Mouse (Mus musculus): Measurements from ENCODE around the gene Evc. TPM values are rescaled to one million over a fixed set of nuclear protein-coding genes. Genes with fewer than 3 reads are reported as not detected.

The Evc gene
- polyA plus RNA-seq, 1 experiment = 13.3 TPM

DNA sequence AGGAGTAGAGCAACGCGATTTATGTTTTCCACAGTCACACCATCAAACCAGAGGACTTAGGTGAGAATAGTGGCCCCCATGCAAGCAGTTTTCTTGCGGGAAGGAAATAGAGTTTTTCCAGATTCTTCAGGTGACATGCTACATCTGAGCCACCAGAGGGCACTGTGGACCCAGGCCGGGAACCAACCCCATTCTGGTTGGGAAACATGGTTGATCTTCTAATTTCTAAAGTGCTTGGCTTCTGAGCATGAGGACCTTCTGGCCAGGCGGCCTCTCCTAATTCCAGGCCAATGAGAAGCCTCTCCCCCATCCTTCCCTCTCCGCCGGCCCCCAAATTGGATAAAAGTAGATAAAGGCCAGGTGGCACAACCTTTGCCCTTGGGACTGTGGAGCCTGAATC, 38.3 kb downstream of the Evc start:
- Histone ChIP-seq H3K4me3 (no peak overlapping the region), H3ac (ENCODE audit: control insufficient read depth, insufficient read length) (no peak overlapping the region), H3K36me3 (ENCODE audit: control insufficient read depth, insufficient read depth) (no peaks in the 10 kb centered on the region), H3K27me3 (ENCODE audit: control insufficient read depth, insufficient read depth, insufficient read length) (no peaks in the 10 kb centered on the region), H3K4me2 (ENCODE audit: low read depth) (no peak overlapping the region), H3K79me2 (ENCODE audit: control insufficient read depth, insufficient read depth) (no peaks in the 10 kb centered on the region)
- TF ChIP-seq POLR2AphosphoS2 (IDR thresholded peaks at IDR 0.05; ENCODE audit: insufficient read length, low read depth) (no peak), E2F4 (IDR thresholded peaks at IDR 0.05; ENCODE audit: insufficient read depth) (no peak)

DNA sequence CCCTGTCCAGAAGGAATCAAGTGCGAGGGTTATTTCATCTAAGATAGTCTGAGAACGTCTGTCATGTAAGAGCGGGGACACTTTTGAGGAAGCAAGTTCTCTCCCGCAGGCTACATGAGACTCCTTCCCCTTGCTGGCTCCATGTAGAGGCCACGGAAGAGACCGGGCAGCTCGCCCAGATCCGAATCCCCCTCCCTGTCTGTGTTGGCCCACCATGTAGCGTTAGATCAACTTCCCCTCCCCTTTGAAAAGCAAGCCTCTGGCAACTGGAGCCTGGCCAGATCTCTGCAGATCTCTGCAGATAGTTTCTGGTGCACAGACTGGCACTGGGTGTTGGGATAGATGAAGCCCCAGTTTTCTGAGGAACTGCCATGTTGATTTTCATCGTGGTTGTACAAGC, 40.0 kb downstream of the Evc start:
- no peak for TF ChIP-seq E2F4 (IDR thresholded peaks at IDR 0.05; ENCODE audit: insufficient read depth)
- no peak for TF ChIP-seq POLR2AphosphoS2 (IDR thresholded peaks at IDR 0.05; ENCODE audit: insufficient read length, low read depth)
- TF ChIP-seq USF1 (IDR thresholded peaks at IDR 0.05; ENCODE audit: low read depth) = no peak
- TF ChIP-seq MYOG (IDR thresholded peaks at IDR 0.05; ENCODE audit: control insufficient read depth in 1 of 3, insufficient read depth in 1 of 3, insufficient read length in 2 of 3, low read depth in 2 of 3) = no peak
- no peak for TF ChIP-seq TCF12 (IDR thresholded peaks at IDR 0.05; ENCODE audit: insufficient read depth, poor library complexity, severe bottlenecking)
- TF ChIP-seq TCF3 (IDR thresholded peaks at IDR 0.05; ENCODE audit: insufficient read length, low read depth) = no peak
- TF ChIP-seq CEBPB (IDR thresholded peaks at IDR 0.05; ENCODE audit: insufficient read depth, poor library complexity, severe bottlenecking) = no peak
- no peak for TF ChIP-seq SRF (IDR thresholded peaks at IDR 0.05; ENCODE audit: control insufficient read depth, insufficient read length, low read depth)
- no peak for TF ChIP-seq REST (IDR thresholded peaks at IDR 0.05; ENCODE audit: insufficient read depth, insufficient read length)
- TF ChIP-seq MAX (IDR thresholded peaks at IDR 0.05; ENCODE audit: low read depth) = no peak
- no peak for TF ChIP-seq MYOD1 (IDR thresholded peaks at IDR 0.05; ENCODE audit: control insufficient read depth in 1 of 3, insufficient read length in 2 of 3, low read depth in 2 of 3)
- TF ChIP-seq POLR2A (IDR thresholded peaks at IDR 0.05; ENCODE audit: insufficient read length, low read depth) = no peak
- Histone ChIP-seq H3K4me3 (no peak overlapping the region), H3ac (ENCODE audit: control insufficient read depth, insufficient read length) (no peak overlapping the region), H3K79me2 (ENCODE audit: control insufficient read depth, insufficient read depth) (no peaks in the 10 kb centered on the region), H3K36me3 (ENCODE audit: control insufficient read depth, insufficient read depth) (no peaks in the 10 kb centered on the region), H3K27me3 (ENCODE audit: control insufficient read depth, insufficient read depth, insufficient read length) (no peaks in the 10 kb centered on the region), H3K4me2 (ENCODE audit: low read depth) (no peak overlapping the region)

GRCm38 (mm10) chr5:37290983-37291382, 45.7 kb downstream of the Evc start:
- Histone ChIP-seq H3K4me3 (no peak overlapping the region), H3K36me3 (ENCODE audit: control insufficient read depth, insufficient read depth) (no peaks in the 10 kb centered on the region), H3K27me3 (ENCODE audit: control insufficient read depth, insufficient read depth, insufficient read length) (no peaks in the 10 kb centered on the region), H3K79me2 (ENCODE audit: control insufficient read depth, insufficient read depth) (no peaks in the 10 kb centered on the region), H3ac (ENCODE audit: control insufficient read depth, insufficient read length) (no peak overlapping the region), H3K4me2 (ENCODE audit: low read depth) (no peak overlapping the region)
- no peak for TF ChIP-seq USF1 (IDR thresholded peaks at IDR 0.05; ENCODE audit: low read depth)
- TF ChIP-seq MAX (IDR thresholded peaks at IDR 0.05; ENCODE audit: low read depth) = no peak
- no peak for TF ChIP-seq POLR2A (IDR thresholded peaks at IDR 0.05; ENCODE audit: insufficient read length, low read depth)
- TF ChIP-seq POLR2AphosphoS2 (IDR thresholded peaks at IDR 0.05; ENCODE audit: insufficient read length, low read depth) = no peak
- no peak for TF ChIP-seq TCF3 (IDR thresholded peaks at IDR 0.05; ENCODE audit: insufficient read length, low read depth)
- no peak for TF ChIP-seq CEBPB (IDR thresholded peaks at IDR 0.05; ENCODE audit: insufficient read depth, poor library complexity, severe bottlenecking)
- no peak for TF ChIP-seq TCF12 (IDR thresholded peaks at IDR 0.05; ENCODE audit: insufficient read depth, poor library complexity, severe bottlenecking)
- TF ChIP-seq SRF (IDR thresholded peaks at IDR 0.05; ENCODE audit: control insufficient read depth, insufficient read length, low read depth) = no peak
- no peak for TF ChIP-seq REST (IDR thresholded peaks at IDR 0.05; ENCODE audit: insufficient read depth, insufficient read length)
- TF ChIP-seq MYOG (IDR thresholded peaks at IDR 0.05; ENCODE audit: control insufficient read depth in 1 of 3, insufficient read depth in 1 of 3, insufficient read length in 2 of 3, low read depth in 2 of 3) = no peak
- no peak for TF ChIP-seq MYOD1 (IDR thresholded peaks at IDR 0.05; ENCODE audit: control insufficient read depth in 1 of 3, insufficient read length in 2 of 3, low read depth in 2 of 3)
- no peak for TF ChIP-seq E2F4 (IDR thresholded peaks at IDR 0.05; ENCODE audit: insufficient read depth)

DNA sequence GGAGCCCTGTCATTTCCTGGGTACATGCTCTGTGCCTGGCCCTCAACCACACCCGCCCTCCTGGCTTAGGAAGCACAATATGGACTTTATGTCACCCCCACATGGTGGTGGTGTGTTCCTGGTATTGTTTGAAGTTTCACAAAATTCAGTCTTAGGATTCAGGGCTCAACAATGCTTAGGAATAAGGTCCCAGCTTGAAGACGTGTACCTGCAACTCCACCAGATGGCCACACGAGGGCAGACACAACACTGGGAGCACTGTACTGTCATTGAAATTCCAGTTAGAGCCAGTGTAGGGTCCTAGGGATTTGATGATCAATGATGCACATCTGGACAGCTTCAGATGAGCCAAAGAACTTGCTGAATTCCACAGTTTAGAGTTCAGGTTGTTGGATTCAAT, 47.5 kb downstream of the Evc start:
- no peaks in the 10 kb centered on the region for H3K79me2 ChIP-seq (ENCODE audit: control insufficient read depth, insufficient read depth)
- no peak overlapping the region for H3ac ChIP-seq (ENCODE audit: control insufficient read depth, insufficient read length)
- no peak for TF ChIP-seq POLR2AphosphoS2 (IDR thresholded peaks at IDR 0.05; ENCODE audit: insufficient read length, low read depth)
- no peak for TF ChIP-seq CEBPB (IDR thresholded peaks at IDR 0.05; ENCODE audit: insufficient read depth, poor library complexity, severe bottlenecking)
- TF ChIP-seq TCF12 (IDR thresholded peaks at IDR 0.05; ENCODE audit: insufficient read depth, poor library complexity, severe bottlenecking) = no peak
- no peak overlapping the region for H3K4me3 ChIP-seq
- no peaks in the 10 kb centered on the region for H3K36me3 ChIP-seq (ENCODE audit: control insufficient read depth, insufficient read depth)
- H3K4me2 ChIP-seq (ENCODE audit: low read depth) = no peak overlapping the region
- no peaks in the 10 kb centered on the region for H3K27me3 ChIP-seq (ENCODE audit: control insufficient read depth, insufficient read depth, insufficient read length)

- H3K4me2 ChIP-seq (ENCODE audit: low read depth) = no peak overlapping the region
- H3K27me3 ChIP-seq (ENCODE audit: control insufficient read depth, insufficient read depth, insufficient read length) = no peaks in the 10 kb centered on the region
- H3K36me3 ChIP-seq (ENCODE audit: control insufficient read depth, insufficient read depth) = no peaks in the 10 kb centered on the region
- no peak overlapping the region for H3ac ChIP-seq (ENCODE audit: control insufficient read depth, insufficient read length)
- no peaks in the 10 kb centered on the region for H3K79me2 ChIP-seq (ENCODE audit: control insufficient read depth, insufficient read depth)
- no peak overlapping the region for H3K4me3 ChIP-seq
- TF ChIP-seq MYOG (IDR thresholded peaks at IDR 0.05; ENCODE audit: control insufficient read depth in 1 of 3, insufficient read depth in 1 of 3, insufficient read length in 2 of 3, low read depth in 2 of 3) (no peak), E2F4 (IDR thresholded peaks at IDR 0.05; ENCODE audit: insufficient read depth) (no peak), CEBPB (IDR thresholded peaks at IDR 0.05; ENCODE audit: insufficient read depth, poor library complexity, severe bottlenecking) (no peak), SRF (IDR thresholded peaks at IDR 0.05; ENCODE audit: control insufficient read depth, insufficient read length, low read depth) (no peak), POLR2A (IDR thresholded peaks at IDR 0.05; ENCODE audit: insufficient read length, low read depth) (no peak), USF1 (IDR thresholded peaks at IDR 0.05; ENCODE audit: low read depth) (no peak), TCF3 (IDR thresholded peaks at IDR 0.05; ENCODE audit: insufficient read length, low read depth) (no peak), MYOD1 (IDR thresholded peaks at IDR 0.05; ENCODE audit: control insufficient read depth in 1 of 3, insufficient read length in 2 of 3, low read depth in 2 of 3) (no peak), TCF12 (IDR thresholded peaks at IDR 0.05; ENCODE audit: insufficient read depth, poor library complexity, severe bottlenecking) (no peak), REST (IDR thresholded peaks at IDR 0.05; ENCODE audit: insufficient read depth, insufficient read length) (no peak), POLR2AphosphoS2 (IDR thresholded peaks at IDR 0.05; ENCODE audit: insufficient read length, low read depth) (no peak)
These were observed 48.3 kb downstream of the Evc start for GRCm38 (mm10) chr5:37288374-37288773.
